Mouse (Mus musculus) hindbrain, embryonic 11.5 days (tissue): Measurements from ENCODE around the gene Cux1. TPM values are rescaled to one million over a fixed set of nuclear protein-coding genes. Genes with fewer than 3 reads are reported as not detected.

Experiments
- ATAC-seq: fragments of 200-750 bp; cut with Nextera tagmentation; 2 replicates; pipeline ENCODE4 v1.8.0; 2017; ENCODE audit warnings: mild to moderate bottlenecking, moderate TSS enrichment, moderate library complexity; ENCODE audit not compliant: low FRiP score
- DNase-seq: peaks from one replicate; pipeline ENCODE4 v3.0.0-alpha.2; 2015; ENCODE audit warnings: low spot score
- H3K27ac ChIP-seq: fragments of 300-500 bp; sonication (generic); 2 replicates; pipeline ENCODE4 v1.5.1; 2014; ENCODE audit warnings: mild to moderate bottlenecking, low read depth, low read length
- H3K27me3 ChIP-seq: fragments of 300-500 bp; sonication (generic); 2 replicates; pipeline ENCODE4 v1.6.1; 2014; ENCODE audit warnings: mild to moderate bottlenecking, low read length, moderate library complexity, mixed read lengths; ENCODE audit not compliant: control insufficient read depth, insufficient read depth
- H3K36me3 ChIP-seq: fragments of 300-500 bp; sonication (generic); 2 replicates; pipeline ENCODE4 v1.6.1; 2014; ENCODE audit warnings: mild to moderate bottlenecking, low read length, moderate library complexity, mixed read lengths; ENCODE audit not compliant: control insufficient read depth, insufficient read depth
- H3K4me1 ChIP-seq: fragments of 300-500 bp; sonication (generic); replicated peaks from 2 replicates; pipeline ENCODE4 v1.6.1; 2014; ENCODE audit warnings: low read length, mixed read lengths; ENCODE audit not compliant: control insufficient read depth, insufficient read depth
- H3K4me2 ChIP-seq: fragments of 300-500 bp; sonication (generic); replicated peaks from 2 replicates; pipeline ENCODE4 v1.6.1; 2014; ENCODE audit warnings: mild to moderate bottlenecking, low read depth, low read length
- H3K4me3 ChIP-seq: fragments of 300-500 bp; sonication (generic); 2 replicates; pipeline ENCODE4 v1.5.1; 2014; ENCODE audit warnings: low read depth, low read length
- H3K9ac ChIP-seq: fragments of 300-500 bp; sonication (generic); 2 replicates; pipeline ENCODE4 v1.6.1; 2014; ENCODE audit warnings: low read depth, low read length
- H3K9me3 ChIP-seq: fragments of 300-500 bp; sonication (generic); 2 replicates; pipeline ENCODE4 v1.6.1; 2016; ENCODE audit warnings: low read length; ENCODE audit not compliant: control insufficient read depth
- WGBS: fragments of 180-500 bp; shearing (Covaris S2); extraction: QIAGEN DNeasy Blood & Tissue Kit; methylation state at CpG from one replicate; pipeline ENCODE4 v1.1.7; 2014; 5-methylcytosine and 5-hydroxymethylcytosine counted together
- polyA plus RNA-seq: library from polyadenylated mRNA; unstranded; fragments of >200 nt; fragmentation: Nextera tagmentation; extraction: Ambion mirVana; gene quantifications from 2 replicates; pipeline ENCODE4 v1.2.1, GENCODE M21; 2014

Cux1 gene
- polyA plus RNA-seq, 1 experiment from 2014 or later = 107 TPM

DNA sequence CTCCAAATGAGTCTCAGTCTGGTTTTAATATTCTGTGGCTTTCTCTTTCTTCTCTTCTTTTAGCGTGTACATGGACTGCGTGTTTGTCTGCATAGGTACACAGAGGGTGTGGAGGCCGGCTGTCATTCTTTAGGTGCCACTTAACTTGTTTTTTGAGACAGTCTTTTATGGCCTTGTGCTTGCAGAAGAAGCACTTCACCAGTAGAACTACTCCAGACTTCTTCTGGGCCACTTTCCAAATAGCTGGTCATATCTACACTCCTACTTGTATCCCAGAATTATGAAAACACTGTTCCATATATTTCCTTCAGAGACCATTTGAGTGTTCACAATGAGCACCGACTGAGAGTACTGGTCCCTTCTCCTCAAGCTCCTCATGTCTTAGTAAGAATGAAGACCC is 149.4 kb downstream of the Cux1 start:
- DNase-seq = no peak
- no peak overlapping the region for H3K9ac ChIP-seq
- no peaks in the 10 kb centered on the region for H3K4me1 ChIP-seq
- H3K27me3 ChIP-seq = no peaks in the 10 kb centered on the region
- H3K36me3 ChIP-seq = no peaks in the 10 kb centered on the region
- no peak for ATAC-seq
- WGBS = 94% methylated on average over 4 of the region's 4 CpGs
- H3K4me2 ChIP-seq = no peak overlapping the region
- no peaks in the 10 kb centered on the region for H3K9me3 ChIP-seq
- no peak overlapping the region for H3K27ac ChIP-seq
- no peak overlapping the region for H3K4me3 ChIP-seq

DNA sequence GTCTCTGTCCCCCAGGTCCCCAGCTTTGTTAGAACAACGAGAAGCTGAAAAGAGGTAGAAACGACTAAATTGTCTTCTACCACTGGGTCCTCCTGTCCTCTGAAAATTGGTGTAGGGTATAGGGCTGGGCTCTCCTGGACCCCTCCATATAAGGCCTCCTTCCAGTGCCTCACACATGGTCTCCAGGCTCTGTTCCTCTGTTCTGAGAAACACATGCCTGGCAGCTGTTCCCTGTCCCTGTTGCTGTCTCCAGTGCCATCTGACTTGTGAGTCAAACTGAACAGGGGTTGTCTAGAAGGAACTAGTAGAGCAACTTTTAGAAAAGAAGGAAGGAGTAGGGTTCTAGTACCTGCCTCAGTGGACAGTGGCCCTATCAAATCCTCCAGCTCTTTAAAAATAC is 152.8 kb downstream of the Cux1 start:
- WGBS = 77% methylated on average over 2 of the region's 2 CpGs
- no peaks in the 10 kb centered on the region for H3K4me1 ChIP-seq
- ATAC-seq = no peak

DNA sequence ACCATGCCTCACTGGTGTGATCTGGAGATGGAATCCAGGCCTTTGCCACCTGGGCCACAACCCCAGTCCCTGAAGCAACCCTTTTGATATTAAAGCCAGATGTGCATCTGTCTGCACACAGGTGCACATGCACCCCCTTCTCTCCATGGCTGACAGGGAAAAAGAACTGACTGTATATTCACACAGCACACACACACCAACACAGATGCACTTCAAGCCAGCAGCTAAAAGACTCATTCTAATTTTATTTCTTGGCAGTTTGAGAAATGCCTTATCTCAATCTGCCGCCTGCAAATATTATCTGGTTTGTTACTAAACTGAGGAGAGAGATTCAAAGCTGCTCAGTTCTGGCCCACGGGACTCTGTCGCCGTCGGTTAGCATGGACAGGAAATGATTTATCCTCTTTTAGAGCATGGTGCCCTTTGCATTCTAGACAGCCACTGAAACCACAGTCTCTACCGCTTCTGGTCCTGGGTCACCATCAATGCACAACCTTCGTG is 156.6 kb downstream of the Cux1 start:
- Histone ChIP-seq H3K4me3 (no peak overlapping the region), H3K27ac (no peak overlapping the region), H3K4me2 (no peak overlapping the region), H3K9ac (no peak overlapping the region), H3K4me1 (no peaks in the 10 kb centered on the region), H3K36me3 (no peaks in the 10 kb centered on the region), H3K9me3 (no peaks in the 10 kb centered on the region), H3K27me3 (no peaks in the 10 kb centered on the region)
- 79% methylated on average over 7 of the region's 7 CpGs for WGBS
- DNase-seq (no peak), ATAC-seq (no peak)

More for the DNA sequence above, 152.8 kb downstream of the Cux1 start:
- no peak overlapping the region for H3K27ac ChIP-seq
- no peak for DNase-seq
- H3K27me3 ChIP-seq = no peaks in the 10 kb centered on the region
- H3K9me3 ChIP-seq = no peaks in the 10 kb centered on the region
- H3K4me3 ChIP-seq = no peak overlapping the region
- no peak overlapping the region for H3K4me2 ChIP-seq
- no peaks in the 10 kb centered on the region for H3K36me3 ChIP-seq
- no peak overlapping the region for H3K9ac ChIP-seq

DNA sequence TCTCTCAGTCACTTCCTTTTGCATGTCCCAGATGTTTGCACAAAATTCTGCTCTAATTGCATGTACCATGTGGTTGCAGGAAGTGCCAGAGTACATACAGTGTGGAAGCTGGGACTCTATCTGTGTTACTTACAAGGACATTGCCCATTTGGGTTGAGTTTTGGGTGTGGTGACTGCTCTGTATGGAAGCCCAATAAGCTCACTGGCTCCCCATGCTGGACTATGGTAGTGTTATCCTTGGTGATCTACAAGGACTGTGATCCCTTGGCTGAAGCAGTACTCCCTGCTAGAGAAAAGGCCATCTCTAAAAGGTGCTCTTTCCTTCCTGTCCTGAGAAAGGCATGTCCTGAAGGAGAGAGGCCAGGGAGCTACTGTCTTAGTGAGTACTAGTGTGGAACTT is 160.9 kb downstream of the Cux1 start:
- Histone ChIP-seq H3K27ac (no peak overlapping the region), H3K9ac (no peak overlapping the region), H3K36me3 (no peaks in the 10 kb centered on the region), H3K27me3 (no peaks in the 10 kb centered on the region), H3K4me3 (no peak overlapping the region), H3K9me3 (no peaks in the 10 kb centered on the region), H3K4me2 (no peak overlapping the region), H3K4me1 (no peaks in the 10 kb centered on the region)
- ATAC-seq (no peak), DNase-seq (no peak)

DNA sequence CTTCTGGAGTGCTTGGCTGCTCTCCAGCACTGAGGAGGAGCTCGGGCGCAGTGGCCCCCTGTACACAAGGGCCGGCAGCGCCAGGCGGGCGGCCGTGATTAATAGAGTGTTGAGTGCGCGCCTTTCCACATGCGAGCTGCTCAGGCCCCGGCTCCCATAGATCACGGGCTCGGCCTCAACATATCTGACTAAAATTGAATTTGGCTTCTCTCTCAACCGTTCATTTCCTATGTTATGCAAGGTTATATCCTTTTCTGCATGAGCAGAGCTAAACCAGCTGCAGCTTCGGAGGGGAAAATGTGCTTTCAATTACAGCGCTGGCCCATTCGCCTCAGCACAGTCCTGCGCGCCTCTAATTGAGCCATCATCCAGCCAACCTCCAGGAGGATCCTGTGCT is 163.7 kb downstream of the Cux1 start:
- WGBS = 71% methylated on average over 19 of the region's 19 CpGs
- DNase-seq = peak; percentile 44
- H3K27ac ChIP-seq = peak overlapping the region; percentile 51; the same call in 1 of the 2 replicates
- H3K4me2 ChIP-seq = no peak overlapping the region
- H3K9ac ChIP-seq = no peak overlapping the region
- no peak overlapping the region for H3K4me3 ChIP-seq
- H3K36me3 ChIP-seq = no peaks in the 10 kb centered on the region
- no peaks in the 10 kb centered on the region for H3K27me3 ChIP-seq
- no peaks in the 10 kb centered on the region for H3K9me3 ChIP-seq
- no peaks in the 10 kb centered on the region for H3K4me1 ChIP-seq
- ATAC-seq = peak; percentile 63; the same call in 1 of the 2 replicates

DNA sequence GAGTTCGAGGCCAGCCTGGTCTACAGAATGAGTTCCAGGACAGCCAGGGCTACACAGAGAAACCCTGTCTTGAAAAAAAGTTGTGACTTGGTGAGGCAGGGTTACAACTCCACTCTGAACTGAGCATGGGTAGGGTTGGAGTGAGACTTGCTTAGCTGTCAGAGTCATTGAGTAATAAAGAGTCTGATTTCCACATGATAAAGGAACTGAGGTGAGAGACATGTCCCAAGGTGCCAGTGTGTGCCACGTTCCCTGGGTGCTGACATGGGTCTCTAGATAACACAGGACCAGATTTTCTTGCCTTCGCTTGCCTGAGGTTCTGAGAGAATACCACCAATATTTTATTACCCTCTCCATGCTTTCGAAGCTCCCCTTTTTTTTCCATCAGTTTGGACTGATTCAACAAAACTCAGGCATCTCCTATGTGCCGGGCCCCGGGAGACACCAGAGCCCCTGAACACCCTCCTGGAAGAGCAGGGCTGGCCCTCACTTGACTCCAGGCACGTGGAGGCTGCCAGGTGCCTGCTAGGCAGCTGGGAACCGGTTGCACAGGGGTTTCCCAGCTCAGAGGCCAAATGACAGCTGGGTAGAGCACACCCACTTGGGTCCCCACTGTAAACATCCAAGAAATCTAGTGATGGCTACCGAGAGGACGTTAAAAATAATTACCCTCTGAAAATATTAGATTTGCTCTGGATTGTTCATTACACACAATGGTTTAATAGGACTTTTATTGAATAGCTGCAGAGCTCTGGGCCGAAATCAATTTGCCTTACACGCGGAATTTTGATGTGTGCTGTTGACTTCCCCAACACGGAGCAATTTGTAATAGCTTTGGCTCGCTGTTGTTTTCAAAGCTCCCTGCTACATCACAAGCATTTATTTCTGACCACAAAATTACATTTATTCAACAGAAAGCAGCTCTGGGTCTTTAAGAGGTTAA is 164.4 kb downstream of the Cux1 start:
- ATAC-seq = no peak
- H3K27ac ChIP-seq = no peak overlapping the region

DNA sequence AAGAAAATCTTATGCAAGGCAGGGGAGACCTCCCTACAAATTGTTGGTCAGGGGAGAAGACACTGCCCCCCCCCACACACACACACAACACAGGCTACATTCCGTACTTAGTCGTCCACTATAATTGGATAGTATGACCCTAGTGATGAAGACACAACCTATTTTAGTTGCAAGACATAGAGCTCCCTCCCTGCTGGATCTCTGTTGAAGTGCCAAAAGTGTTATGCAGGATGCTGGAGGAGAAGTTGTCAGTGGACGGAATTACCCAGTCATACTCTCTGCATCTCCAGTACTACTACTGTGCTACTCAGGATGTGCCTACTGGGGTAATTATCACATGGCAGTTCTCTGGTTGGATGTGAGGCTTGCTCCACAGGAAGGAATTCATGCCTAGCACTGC is 168.6 kb downstream of the Cux1 start:
- Histone ChIP-seq H3K4me3 (no peak overlapping the region), H3K27me3 (no peaks in the 10 kb centered on the region), H3K9ac (no peak overlapping the region), H3K27ac (no peak overlapping the region), H3K4me2 (no peak overlapping the region), H3K9me3 (no peaks in the 10 kb centered on the region), H3K36me3 (no peaks in the 10 kb centered on the region), H3K4me1 (no peaks in the 10 kb centered on the region)
- DNase-seq (no peak), ATAC-seq (no peak)
- 92% methylated on average over 3 of the region's 3 CpGs for WGBS

More for the DNA sequence above, 164.4 kb downstream of the Cux1 start:
- H3K9me3 ChIP-seq = no peaks in the 10 kb centered on the region
- WGBS = 84% methylated on average over 15 of the region's 15 CpGs
- no peak overlapping the region for H3K4me3 ChIP-seq
- H3K4me1 ChIP-seq = no peaks in the 10 kb centered on the region
- H3K4me2 ChIP-seq = no peak overlapping the region
- no peak overlapping the region for H3K9ac ChIP-seq
- no peaks in the 10 kb centered on the region for H3K36me3 ChIP-seq
- DNase-seq = no peak
- H3K27me3 ChIP-seq = no peaks in the 10 kb centered on the region

DNA sequence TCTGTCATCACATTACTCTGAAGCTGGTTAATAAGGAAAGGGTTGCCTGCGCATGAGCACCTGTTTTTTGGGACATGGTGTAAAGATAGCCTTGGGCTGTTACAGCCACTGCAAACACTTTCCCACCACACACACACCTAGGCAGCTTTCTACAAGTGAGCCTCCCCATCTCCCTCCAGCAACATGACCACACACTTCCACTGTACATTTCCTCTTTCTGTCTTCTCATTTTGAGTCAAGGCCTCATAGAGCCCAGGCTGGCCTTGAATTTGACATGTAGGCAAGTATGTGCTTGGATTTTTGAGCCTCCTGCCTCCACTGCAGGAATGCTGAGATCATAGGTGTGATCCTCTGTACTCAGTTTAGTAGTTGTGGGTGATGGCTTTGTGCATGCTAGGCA is 170.6 kb downstream of the Cux1 start:
- DNase-seq (no peak), ATAC-seq (no peak)
- Histone ChIP-seq H3K4me3 (no peak overlapping the region), H3K4me1 (no peaks in the 10 kb centered on the region), H3K27ac (no peak overlapping the region), H3K4me2 (no peak overlapping the region), H3K9ac (no peak overlapping the region), H3K36me3 (no peaks in the 10 kb centered on the region), H3K9me3 (no peaks in the 10 kb centered on the region), H3K27me3 (no peaks in the 10 kb centered on the region)
- 89% methylated on average over 1 of the region's 1 CpGs for WGBS

DNA sequence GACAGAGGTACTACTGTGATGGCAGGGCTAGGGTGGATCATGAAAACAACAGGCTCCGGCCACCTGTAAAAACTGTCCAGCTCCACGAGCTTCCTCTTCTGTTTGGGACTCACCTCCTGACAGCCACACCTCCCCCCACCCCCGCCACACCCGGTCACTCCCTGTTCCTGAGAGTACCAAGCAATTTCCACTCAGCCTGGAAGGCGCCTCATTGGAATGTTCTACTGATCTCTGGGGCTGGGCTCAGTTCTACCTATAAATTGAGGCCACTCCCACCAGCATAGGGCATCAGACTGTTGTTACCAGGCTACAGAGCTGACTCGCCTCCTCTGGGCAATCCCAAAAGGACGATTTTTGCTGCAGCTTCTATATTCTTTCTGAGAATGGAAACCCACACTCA is 171.0 kb downstream of the Cux1 start:
- Histone ChIP-seq H3K4me1 (no peaks in the 10 kb centered on the region), H3K27me3 (no peaks in the 10 kb centered on the region), H3K4me2 (no peak overlapping the region), H3K36me3 (no peaks in the 10 kb centered on the region), H3K9me3 (no peaks in the 10 kb centered on the region), H3K4me3 (no peak overlapping the region), H3K9ac (no peak overlapping the region), H3K27ac (no peak overlapping the region)
- 77% methylated on average over 7 of the region's 7 CpGs for WGBS
- no peak for DNase-seq
- ATAC-seq = no peak
